Mouse (Mus musculus) spleen, adult 2 months (tissue): ENCODE measurements around the gene Lst1. TPM values are rescaled to one million over a fixed set of nuclear protein-coding genes. Genes with fewer than 3 reads are reported as not detected.

Experiments used
- DNase-seq, 2 experiments: peaks; one replicate each; pipeline versions ENCODE4 v3.0.0 to v3.0.0-alpha.2; 2012 to 2021; ENCODE audit warnings: low spot score in 2 of 2, low read depth in 1 of 2
- H3K27ac ChIP-seq: fragments of 200-500 bp; 2 replicates; pipeline ENCODE4 v1.5.1; 2012; ENCODE audit warnings: low read length, inconsistent platforms; ENCODE audit not compliant: insufficient read depth
- H3K27me3 ChIP-seq: fragments of 200-500 bp; 2 replicates; pipeline ENCODE4 v1.6.1; 2012; ENCODE audit warnings: mild to moderate bottlenecking, moderate library complexity, low read length, inconsistent platforms; ENCODE audit not compliant: control insufficient read depth, insufficient read depth
- H3K36me3 ChIP-seq: fragments of 200-500 bp; 2 replicates; pipeline ENCODE4 v1.6.1; 2012; ENCODE audit warnings: mild to moderate bottlenecking, low read length, inconsistent platforms; ENCODE audit not compliant: control insufficient read depth, insufficient read depth
- H3K4me1 ChIP-seq: fragments of 200-500 bp; 2 replicates; pipeline ENCODE4 v1.6.1; 2011; ENCODE audit warnings: inconsistent platforms; ENCODE audit not compliant: control insufficient read depth, insufficient read depth, insufficient read length
- H3K4me3 ChIP-seq: fragments of 200-500 bp; 2 replicates; pipeline ENCODE4 v1.5.1; 2011; ENCODE audit warnings: mild to moderate bottlenecking, inconsistent platforms; ENCODE audit not compliant: insufficient read depth, insufficient read length; ENCODE audit errors: extremely low read depth
- CTCF ChIP-seq: fragments of 200-500 bp; IDR thresholded peaks from 2 replicates; pipeline ENCODE4 v1.5.1; 2011; ENCODE audit warnings: mild to moderate bottlenecking, inconsistent platforms; ENCODE audit not compliant: insufficient read depth, insufficient read length, insufficient replicate concordance; ENCODE audit errors: extremely low read depth
- POLR2A ChIP-seq: fragments of 200-500 bp; IDR thresholded peaks from 2 replicates; pipeline ENCODE4 v1.6.1; 2011; ENCODE audit warnings: low read depth, low read length, inconsistent platforms
- WGBS: fragments of 180-500 bp; shearing (Covaris S2); methylation state at CpG from one replicate; pipeline ENCODE4 v1.1.7; 2018; 5-methylcytosine and 5-hydroxymethylcytosine counted together
- polyA plus RNA-seq: library from polyadenylated mRNA; depleted of rRNA; stranded (reverse); fragments of >200 nt; gene quantifications from 2 replicates; pipeline ENCODE4 v1.2.3, GENCODE M21; 2012

The Lst1 gene
- polyA plus RNA-seq, 1 experiment = 109 TPM

DNA sequence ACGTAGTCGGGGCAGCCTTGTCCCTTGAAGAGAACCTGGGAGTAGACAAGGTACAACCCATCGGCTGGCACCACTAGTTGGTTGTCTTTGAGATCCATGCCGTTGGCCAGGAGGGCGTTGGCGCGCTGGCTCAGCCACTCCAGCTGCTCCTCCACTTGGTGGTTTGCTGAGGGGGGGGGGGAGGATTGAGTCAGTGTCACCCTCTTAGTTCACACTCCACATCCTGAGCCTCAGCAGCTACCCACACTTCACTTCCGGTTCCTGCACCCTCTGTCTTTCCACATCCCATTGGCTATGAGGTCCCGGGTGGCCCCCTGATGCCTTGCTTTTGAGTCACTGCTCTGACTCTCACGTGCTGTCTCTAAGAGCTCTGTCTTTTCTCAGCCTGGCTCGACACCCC lies 12.2 kb upstream of the Lst1 start:
- peak overlapping the region; percentile 63 for H3K4me3 ChIP-seq

DNA sequence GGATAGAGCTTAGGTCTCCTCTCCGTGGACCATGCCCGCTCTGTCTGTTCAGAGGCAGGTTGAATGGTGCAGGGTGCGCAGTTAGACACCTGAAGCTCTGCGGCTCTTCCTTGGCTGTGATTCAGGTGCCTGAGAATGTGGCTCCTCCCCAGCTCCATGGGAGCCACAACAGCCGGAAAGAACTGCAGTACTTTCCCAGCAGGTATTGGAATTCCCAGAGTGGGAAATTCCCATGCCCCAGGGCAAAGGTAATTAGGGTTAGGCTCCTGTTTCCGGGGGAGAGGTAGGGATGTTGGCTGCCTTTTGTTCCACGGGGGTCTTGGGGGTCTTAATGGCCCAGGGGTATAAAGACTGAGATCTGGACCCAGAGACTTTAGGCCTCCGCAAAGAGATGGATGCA lies 10.7 kb upstream of the Lst1 start:
- peaks cover 22% of the 10 kb centered on the region for H3K4me1 ChIP-seq
- H3K4me3 ChIP-seq = no peak overlapping the region
- H3K36me3 ChIP-seq = peaks cover 15% of the 10 kb centered on the region
- no peaks in the 10 kb centered on the region for H3K27me3 ChIP-seq
- WGBS = 86% methylated on average over 8 of the region's 8 CpGs
- no peak overlapping the region for H3K27ac ChIP-seq
- no peak for DNase-seq
- no peak for TF ChIP-seq CTCF
- TF ChIP-seq POLR2A = no peak

More for the DNA sequence above, 12.2 kb upstream of the Lst1 start:
- Histone ChIP-seq H3K27ac (peak overlapping the region; percentile 69), H3K27me3 (no peaks in the 10 kb centered on the region), H3K4me1 (peaks cover 26% of the 10 kb centered on the region), H3K36me3 (peaks cover 11% of the 10 kb centered on the region)
- 8% methylated on average over 11 of the region's 11 CpGs for WGBS
- DNase-seq = peak; percentile 68 to 75
- TF ChIP-seq POLR2A (no peak), CTCF (no peak)

DNA sequence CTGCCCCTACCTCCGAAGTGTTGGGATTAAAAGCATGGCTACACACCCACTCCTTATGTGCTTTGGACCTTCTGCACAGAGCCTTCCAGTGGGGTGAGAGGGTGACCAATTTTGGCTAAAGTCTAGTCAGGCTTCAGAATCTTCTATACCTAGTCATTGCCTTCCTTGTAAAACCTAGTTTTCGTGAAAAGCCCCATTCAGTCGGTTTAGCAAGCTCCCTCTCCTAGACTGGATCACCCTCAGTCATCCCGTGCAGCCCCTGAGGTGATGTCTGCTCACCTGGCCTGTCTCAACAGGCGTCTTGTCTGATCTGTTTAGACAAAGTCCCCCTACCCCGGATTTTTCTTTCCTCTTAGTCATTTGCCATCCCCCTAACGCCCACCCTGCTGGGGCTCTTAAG lies 9.8 kb upstream of the Lst1 start:
- H3K4me1 ChIP-seq = peaks cover 26% of the 10 kb centered on the region
- TF ChIP-seq POLR2A (no peak), CTCF (no peak)
- 76% methylated on average over 7 of the region's 7 CpGs for WGBS
- no peak overlapping the region for H3K27ac ChIP-seq
- H3K4me3 ChIP-seq = no peak overlapping the region
- no peaks in the 10 kb centered on the region for H3K27me3 ChIP-seq
- DNase-seq = no peak
- H3K36me3 ChIP-seq = peaks cover 15% of the 10 kb centered on the region

DNA sequence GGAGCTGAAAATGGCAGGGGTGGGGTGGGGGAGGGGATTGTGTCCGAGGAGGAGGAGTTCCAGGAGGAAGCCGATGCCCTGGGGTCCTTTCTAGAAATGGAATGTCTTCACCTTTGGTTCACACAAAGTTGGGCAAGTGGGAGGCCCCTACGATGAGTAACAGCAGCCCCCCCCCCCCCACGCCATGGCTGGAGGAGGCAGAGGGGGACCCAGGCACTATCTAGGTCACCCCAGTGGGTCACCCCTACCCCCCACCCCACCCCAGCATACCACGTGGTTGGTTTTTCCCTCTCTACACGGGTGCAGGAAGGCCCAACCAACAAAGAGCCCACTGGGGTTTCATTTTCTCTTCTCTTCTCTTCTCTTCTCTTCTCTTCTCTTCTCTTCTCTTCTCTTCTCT lies 8.9 kb upstream of the Lst1 start:
- Histone ChIP-seq H3K36me3 (peaks cover 15% of the 10 kb centered on the region), H3K4me1 (peaks cover 22% of the 10 kb centered on the region; the same call in 1 of the 2 replicates), H3K27ac (peak overlapping the region; percentile 29; the same call in 1 of the 2 replicates), H3K27me3 (no peaks in the 10 kb centered on the region), H3K4me3 (peak overlapping the region; percentile 37; the same call in 1 of the 2 replicates)
- WGBS = 13% methylated on average over 6 of the region's 6 CpGs
- no peak for DNase-seq
- no peak for TF ChIP-seq CTCF
- no peak for TF ChIP-seq POLR2A

GRCm38 (mm10) chr17:35196321-35196641 lies 8.0 kb upstream of the Lst1 start:
- peak overlapping the region; percentile 100 for H3K27ac ChIP-seq
- H3K4me1 ChIP-seq = peaks cover 25% of the 10 kb centered on the region; the same call in 1 of the 2 replicates
- H3K4me3 ChIP-seq = peak overlapping the region; percentile 92
- H3K27me3 ChIP-seq = no peaks in the 10 kb centered on the region
- H3K36me3 ChIP-seq = peaks cover 15% of the 10 kb centered on the region
- no peak for DNase-seq
- WGBS = 27% methylated on average over 9 of the region's 9 CpGs
- TF ChIP-seq POLR2A (no peak), CTCF (no peak)

DNA sequence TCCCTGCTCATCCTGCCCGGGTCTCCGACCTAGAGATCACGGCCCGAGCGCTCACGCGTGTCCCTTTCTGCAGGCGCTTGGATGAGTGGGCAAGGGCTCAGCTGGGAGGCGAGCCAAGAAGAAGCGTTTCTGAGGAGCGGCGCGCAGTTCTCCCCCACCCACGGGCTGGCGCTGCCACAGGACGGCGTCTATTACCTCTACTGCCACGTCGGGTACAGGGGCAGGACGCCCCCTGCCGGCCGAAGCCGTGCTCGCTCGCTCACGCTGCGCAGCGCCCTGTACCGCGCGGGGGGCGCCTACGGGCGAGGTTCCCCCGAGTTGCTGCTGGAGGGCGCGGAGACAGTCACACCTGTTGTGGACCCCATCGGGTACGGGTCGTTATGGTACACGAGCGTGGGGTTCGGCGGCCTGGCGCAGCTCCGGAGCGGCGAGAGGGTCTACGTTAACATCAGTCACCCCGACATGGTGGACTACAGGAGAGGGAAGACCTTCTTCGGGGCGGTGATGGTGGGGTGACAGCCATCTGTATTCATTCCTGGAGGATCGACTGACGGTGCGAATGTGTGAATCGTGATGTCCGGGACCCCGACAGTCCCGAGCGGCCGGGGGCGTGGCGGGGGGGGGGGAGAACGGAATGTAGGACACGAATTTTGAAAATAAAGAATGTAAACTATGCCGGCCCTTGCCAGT lies 7.5 kb upstream of the Lst1 start:
- WGBS = under 1% methylated on average over 66 of the region's 66 CpGs
- H3K27me3 ChIP-seq = no peaks in the 10 kb centered on the region

More for the DNA sequence above, 7.5 kb upstream of the Lst1 start:
- peak; percentile 77 to 89 for DNase-seq
- Histone ChIP-seq H3K4me3 (peak overlapping the region; percentile 92), H3K4me1 (peaks cover 27% of the 10 kb centered on the region; the same call in 1 of the 2 replicates), H3K36me3 (peaks cover 15% of the 10 kb centered on the region), H3K27ac (peak overlapping the region; percentile 100)
- TF ChIP-seq POLR2A = peak; percentile 55; the same call in 1 of the 2 replicates
- peak; percentile 97 for TF ChIP-seq CTCF
